Mouse (Mus musculus): ENCODE data around the gene Rufy4. TPM values are rescaled to one million over a fixed set of nuclear protein-coding genes. Genes with fewer than 3 reads are reported as not detected.

The Rufy4 gene
- total and polyA plus RNA-seq, 3 experiments: not detected

GRCm38 (mm10) chr1:74155435-74156012 is 30.2 kb downstream of the Rufy4 start:
- Histone ChIP-seq H3K4me1 (ENCODE audit: control insufficient read depth in 1 of 2, insufficient read depth in 2 of 2) (peaks cover 3 to 26% of the 10 kb centered on the region in 2 experiments; a peak in 3 of 4 replicates), H3K79me2 (replicated peaks; ENCODE audit: control insufficient read depth, extremely low read depth, insufficient read depth, poor library complexity, severe bottlenecking) (no peaks in the 10 kb centered on the region), H3K36me3 (replicated peaks in 1 of 2; ENCODE audit: control insufficient read depth in 1 of 2, insufficient read depth in 1 of 2, low read length in 1 of 2) (no peaks in the 10 kb centered on the region), H3K27ac (ENCODE audit: insufficient read depth, low read depth) (no peak overlapping the region), H3K9me3 (replicated peaks; ENCODE audit: low read length) (no peaks in the 10 kb centered on the region), H3K27me3 (replicated peaks) (peaks cover 5% of the 10 kb centered on the region), H3K9ac (ENCODE audit: insufficient read depth, low read depth) (no peak overlapping the region), H3K4me3 (replicated peaks in 1 of 3; ENCODE audit: low read depth in 2 of 3, low read length in 2 of 3, poor library complexity in 1 of 3) (no peak overlapping the region), H3K4me2 (ENCODE audit: insufficient read depth, low read depth, poor library complexity, severe bottlenecking) (no peak overlapping the region)
- in situ Hi-C loops (cut with MboI; ENCODE audit: low pct_ligation_motif_present, low pct_unique_long_range_greater_than_20kb, low sequenced_read_pairs) (no loop called here), dilution Hi-C loops (cut with MboI; ENCODE audit: extremely low pct_ligation_motif_present, extremely low pct_unique_long_range_greater_than_20kb, low sequenced_read_pairs) (no loop called here)
- no peak for TF ChIP-seq ZNF384 (IDR thresholded peaks at IDR 0.05; ENCODE audit: low read depth, low read length)
- no peak for TF ChIP-seq POLR2A (IDR thresholded peaks at IDR 0.05; ENCODE audit: low read depth, low read length)
- no peak for TF ChIP-seq NELFE (IDR thresholded peaks at IDR 0.05; ENCODE audit: low read depth, low read length)
- TF ChIP-seq MYC (IDR thresholded peaks at IDR 0.05; ENCODE audit: low read depth, low read length): no peak
- no peak for TF ChIP-seq ZC3H11A (IDR thresholded peaks at IDR 0.05; ENCODE audit: low read depth, low read length)
- no peak for TF ChIP-seq UBTF (IDR thresholded peaks at IDR 0.05; ENCODE audit: low read depth, low read length)
- TF ChIP-seq CTCF (conservative IDR thresholded peaks at IDR 0.05 in 1 of 2, IDR thresholded peaks at IDR 0.05 in 1 of 2; ENCODE audit: low read depth in 2 of 2, low read length in 2 of 2): no peak
- no peak for TF ChIP-seq KAT2A (IDR thresholded peaks at IDR 0.05; ENCODE audit: insufficient replicate concordance, low read length)
- no peak for TF ChIP-seq SMC3 (IDR thresholded peaks at IDR 0.05; ENCODE audit: low read depth, low read length)
- no peak for TF ChIP-seq HCFC1 (IDR thresholded peaks at IDR 0.05; ENCODE audit: low read depth, low read length)
- TF ChIP-seq CHD2 (IDR thresholded peaks at IDR 0.05; ENCODE audit: low read length): no peak
- no peak for TF ChIP-seq USF2 (conservative IDR thresholded peaks at IDR 0.05; ENCODE audit: low read depth, low read length)
- no peak for TF ChIP-seq E2F4 (IDR thresholded peaks at IDR 0.05; ENCODE audit: insufficient replicate concordance, low read depth, low read length)
- no peak for TF ChIP-seq EP300 (IDR thresholded peaks at IDR 0.05; ENCODE audit: low read length)
- no peak for TF ChIP-seq PAX5 (IDR thresholded peaks at IDR 0.05; ENCODE audit: low read length)
- TF ChIP-seq SIN3A (IDR thresholded peaks at IDR 0.05; ENCODE audit: low read length): no peak
- TF ChIP-seq MAX (IDR thresholded peaks at IDR 0.05; ENCODE audit: low read length): no peak
- no peak for TF ChIP-seq RAD21 (IDR thresholded peaks at IDR 0.05; ENCODE audit: low read depth, low read length)
- no peak for TF ChIP-seq CHD1 (IDR thresholded peaks at IDR 0.05; ENCODE audit: low read depth, low read length)
- no peak for DNase-seq (ENCODE audit: extremely low read depth)

- in situ Hi-C loops (cut with MboI; ENCODE audit: low pct_ligation_motif_present, low pct_unique_long_range_greater_than_20kb, low sequenced_read_pairs) (no loop called here), dilution Hi-C loops (cut with MboI; ENCODE audit: extremely low pct_ligation_motif_present, extremely low pct_unique_long_range_greater_than_20kb, low sequenced_read_pairs) (no loop called here)
- Histone ChIP-seq H3K36me3 (replicated peaks in 1 of 2; ENCODE audit: control insufficient read depth in 1 of 2, insufficient read depth in 1 of 2, low read length in 1 of 2) (no peaks in the 10 kb centered on the region), H3K79me2 (replicated peaks; ENCODE audit: control insufficient read depth, extremely low read depth, insufficient read depth, poor library complexity, severe bottlenecking) (no peaks in the 10 kb centered on the region), H3K9ac (ENCODE audit: insufficient read depth, low read depth) (no peak overlapping the region), H3K27me3 (replicated peaks) (peaks cover 2% of the 10 kb centered on the region), H3K4me2 (ENCODE audit: insufficient read depth, low read depth, poor library complexity, severe bottlenecking) (no peak overlapping the region), H3K9me3 (replicated peaks; ENCODE audit: low read length) (no peaks in the 10 kb centered on the region), H3K4me1 (ENCODE audit: control insufficient read depth in 1 of 2, insufficient read depth in 2 of 2) (peaks cover 3 to 26% of the 10 kb centered on the region in 2 experiments; a peak in 3 of 4 replicates), H3K4me3 (replicated peaks in 1 of 3; ENCODE audit: low read depth in 2 of 3, low read length in 2 of 3, poor library complexity in 1 of 3) (no peak overlapping the region), H3K27ac (ENCODE audit: insufficient read depth, low read depth) (no peak overlapping the region)
- TF ChIP-seq ETS1 (conservative IDR thresholded peaks at IDR 0.05; ENCODE audit: low read depth, low read length) (no peak), ZMIZ1 (IDR thresholded peaks at IDR 0.05; ENCODE audit: low read depth, low read length) (no peak), ZNF384 (IDR thresholded peaks at IDR 0.05; ENCODE audit: low read depth, low read length) (no peak), GABPA (IDR thresholded peaks at IDR 0.05; ENCODE audit: insufficient replicate concordance, low read depth, low read length) (no peak), UBTF (IDR thresholded peaks at IDR 0.05; ENCODE audit: low read depth, low read length) (no peak), CHD1 (IDR thresholded peaks at IDR 0.05; ENCODE audit: low read depth, low read length) (no peak), NELFE (IDR thresholded peaks at IDR 0.05; ENCODE audit: low read depth, low read length) (no peak), SIN3A (IDR thresholded peaks at IDR 0.05; ENCODE audit: low read length) (no peak), MEF2A (IDR thresholded peaks at IDR 0.05; ENCODE audit: borderline replicate concordance, low read depth, low read length) (no peak), RAD21 (IDR thresholded peaks at IDR 0.05; ENCODE audit: low read depth, low read length) (no peak), RCOR1 (conservative IDR thresholded peaks at IDR 0.05; ENCODE audit: low read depth, low read length) (no peak), USF1 (IDR thresholded peaks at IDR 0.05; ENCODE audit: low read depth, low read length) (no peak), ELF1 (IDR thresholded peaks at IDR 0.05; ENCODE audit: low read depth, low read length) (no peak)
- no peak for DNase-seq (ENCODE audit: extremely low read depth)
Measured at GRCm38 (mm10) chr1:74156381-74156910, 31.1 kb downstream of the Rufy4 start.

Measured in CH12.LX (cell line).